Mouse (Mus musculus): Measurements from ENCODE around the gene Rpusd3.

Gene Rpusd3

GRCm38 (mm10) chr6:113438721-113439430 lies 19.7 kb upstream of the Rpusd3 start:
- CTCF ChIA-PET = interaction anchor here (0.6 to 2.4 kb wide), 11 partner anchors 12 to 1896 kb away, joined by 3 to 10 read pairs (median 4); partner anchors contain the start of gene Rpusd3 (in 1 of the 4)
- POLR2A ChIA-PET = interaction anchor here in 3 of 4 experiments (0.6 to 1.4 kb wide), 12 partner anchors 12 to 348 kb away, joined by 3 to 5 read pairs (median 3); partner anchors contain the start of gene Il17rc (in 1 of the 3)

GRCm38 (mm10) chr6:113437135-113437534 lies 18.0 kb upstream of the Rpusd3 start:
- ChIA-PET POLR2A (interaction anchor here in 2 of 4 experiments (0.6 to 1.7 kb wide), 5 partner anchors 9 to 259 kb away, joined by 3 to 4 read pairs (median 3); partner anchors contain the start of gene Tatdn2 (in 1 of the 2)), CTCF (interaction anchor here in 1 of 4 experiments (1.2 to 1.9 kb wide), 2 partner anchors 10 to 57 kb away, joined by 5 read pairs; no protein-coding TSS in a partner anchor)

GRCm38 (mm10) chr6:113435664-113436205 lies 16.6 kb upstream of the Rpusd3 start, which contains the start of gene Cidec:
TSS of gene Cidec (minus strand) at chr6:113435760.
- POLR2A ChIA-PET = interaction anchor here in 3 of 4 experiments (0.6 to 2.8 kb wide), 5 partner anchors 8 to 366 kb away, joined by 3 to 9 read pairs (median 6); partner anchors contain the start of gene Jagn1 (in 1 of the 3)
- CTCF ChIA-PET = interaction anchor here (0.6 to 2.0 kb wide), 7 partner anchors 8 to 59 kb away, joined by 3 to 12 read pairs (median 5); partner anchors contain the start of genes Il17rc (in 1 of the 4) and Rpusd3 (in 1 of the 4)

- ChIA-PET POLR2A (interaction anchor here in 3 of 4 experiments (0.6 to 2.8 kb wide), 6 partner anchors 7 to 266 kb away, joined by 3 to 9 read pairs (median 3); partner anchors contain the start of gene Jagn1 (in 2 of the 3)), CTCF (interaction anchor here in 2 of 4 experiments (0.8 to 2.0 kb wide), 2 partner anchors 11 to 28 kb away, joined by 3 to 6 read pairs; no protein-coding TSS in a partner anchor)
Measured at GRCm38 (mm10) chr6:113434691-113435090, 15.6 kb upstream of the Rpusd3 start.

- CTCF ChIA-PET = interaction anchor here in 3 of 4 experiments (0.6 to 1.3 kb wide), 5 partner anchors 33 to 643 kb away, joined by 3 to 4 read pairs (median 3); no protein-coding TSS in a partner anchor
- POLR2A ChIA-PET = interaction anchor here in 2 of 4 experiments (0.7 to 2.8 kb wide), 9 partner anchors 8 to 69 kb away, joined by 3 to 9 read pairs (median 5); partner anchors contain the start of genes Jagn1 (in 2 of the 2), Rpusd3 (in 2 of the 2) and Prrt3 (in 1 of the 2)
Measured at GRCm38 (mm10) chr6:113433661-113434060, 14.5 kb upstream of the Rpusd3 start.

- ChIA-PET POLR2A (interaction anchor here (0.6 to 2.7 kb wide), 12 partner anchors 11 to 180 kb away, joined by 3 to 10 read pairs (median 4); partner anchors contain the start of genes Jagn1 (in 1 of the 4), Prrt3 (in 1 of the 4) and Rpusd3 (in 1 of the 4)), CTCF (interaction anchor here in 1 of 4 experiments (1.7 kb wide), 1 partner anchor 9 kb away, joined by 4 read pairs; no protein-coding TSS in a partner anchor)
Measured at GRCm38 (mm10) chr6:113431801-113432200, 12.7 kb upstream of the Rpusd3 start.

- POLR2A ChIA-PET = interaction anchor here in 3 of 4 experiments (0.6 to 2.0 kb wide), 11 partner anchors 10 to 354 kb away, joined by 3 to 10 read pairs (median 3); partner anchors contain the start of genes Jagn1 (in 1 of the 3), Prrt3 (in 1 of the 3) and Rpusd3 (in 1 of the 3)
- CTCF ChIA-PET = interaction anchor here in 2 of 4 experiments (0.7 to 1.7 kb wide), 4 partner anchors 10 to 69 kb away, joined by 3 to 4 read pairs (median 4); no protein-coding TSS in a partner anchor
Measured at GRCm38 (mm10) chr6:113430846-113431245, 11.7 kb upstream of the Rpusd3 start.

GRCm38 (mm10) chr6:113429965-113430364 lies 10.8 kb upstream of the Rpusd3 start:
- POLR2A ChIA-PET = interaction anchor here in 2 of 4 experiments (0.7 to 1.4 kb wide), 3 partner anchors 11 to 124 kb away, joined by 3 to 7 read pairs (median 3); partner anchors contain the start of genes Brpf1 (in 1 of the 2) and Rpusd3 (in 1 of the 2)
- CTCF ChIA-PET = interaction anchor here in 2 of 4 experiments (0.5 to 1.1 kb wide), 2 partner anchors 11 to 267 kb away, joined by 4 read pairs; partner anchors contain the start of gene Tatdn2 (in 1 of the 2)

GRCm38 (mm10) chr6:113428006-113428405 lies 8.9 kb upstream of the Rpusd3 start:
- CTCF ChIA-PET = interaction anchor here (0.5 to 1.6 kb wide), 24 partner anchors 8 to 728 kb away, joined by 3 to 12 read pairs (median 4); partner anchors contain the start of genes Rpusd3 (in 3 of the 4), Jagn1 (in 2 of the 4), Cidec (in 1 of the 4) and Il17rc (in 1 of the 4)
- POLR2A ChIA-PET = interaction anchor here in 3 of 4 experiments (0.5 to 2.3 kb wide), 15 partner anchors 9 to 768 kb away, joined by 3 to 8 read pairs (median 4); partner anchors contain the start of gene Rpusd3 (in 2 of the 3)

- POLR2A ChIA-PET = interaction anchor here in 3 of 4 experiments (0.5 to 2.3 kb wide), 16 partner anchors 8 to 389 kb away, joined by 3 to 8 read pairs (median 4); partner anchors contain the start of genes Rpusd3 (in 2 of the 3) and Ttll3 (in 1 of the 3)
- CTCF ChIA-PET = interaction anchor here (0.5 to 1.6 kb wide), 34 partner anchors 8 to 727 kb away, joined by 3 to 12 read pairs (median 4); partner anchors contain the start of genes Rpusd3 (in 3 of the 4), Jagn1 (in 2 of the 4), Cidec (in 1 of the 4) and Il17rc (in 1 of the 4)
Measured at GRCm38 (mm10) chr6:113427397-113427796, 8.3 kb upstream of the Rpusd3 start.

GRCm38 (mm10) chr6:113426696-113427095 lies 7.6 kb upstream of the Rpusd3 start:
- ChIA-PET CTCF (interaction anchor here (0.5 to 1.6 kb wide), 28 partner anchors 8 to 294 kb away, joined by 3 to 12 read pairs (median 4); partner anchors contain the start of genes Rpusd3 (in 3 of the 4), Cidec (in 1 of the 4), Il17rc (in 1 of the 4) and Tatdn2 (in 1 of the 4)), POLR2A (interaction anchor here in 3 of 4 experiments (0.5 to 2.3 kb wide), 11 partner anchors 8 to 388 kb away, joined by 3 to 8 read pairs (median 5); partner anchors contain the start of genes Rpusd3 (in 1 of the 3) and Ttll3 (in 1 of the 3))

GRCm38 (mm10) chr6:113424187-113424586 lies 5.0 kb upstream of the Rpusd3 start:
- ChIA-PET POLR2A (interaction anchor here in 2 of 4 experiments (0.9 to 1.6 kb wide), 7 partner anchors 14 to 57 kb away, joined by 3 to 4 read pairs (median 3); partner anchors contain the start of genes Jagn1 (in 1 of the 2) and Ttll3 (in 1 of the 2)), CTCF (interaction anchor here in 3 of 4 experiments (0.5 to 1.4 kb wide), 15 partner anchors 9 to 386 kb away, joined by 3 to 12 read pairs (median 4); partner anchors contain the start of genes Cidec (in 1 of the 3), Prrt3 (in 1 of the 3) and Ttll3 (in 1 of the 3))

- POLR2A ChIA-PET = interaction anchor here in 2 of 4 experiments (0.7 to 1.6 kb wide), 5 partner anchors 13 to 34 kb away, joined by 3 to 4 read pairs (median 3); partner anchors contain the start of gene Ttll3 (in 1 of the 2)
- CTCF ChIA-PET = interaction anchor here in 2 of 4 experiments (0.6 to 1.2 kb wide), 4 partner anchors 18 to 238 kb away, joined by 3 to 4 read pairs (median 4); partner anchors contain the start of gene Ttll3 (in 1 of the 2)
Measured at GRCm38 (mm10) chr6:113423000-113423399, 3.9 kb upstream of the Rpusd3 start.

- CTCF ChIA-PET = interaction anchor here (0.6 to 2.5 kb wide), 6 partner anchors 9 to 23 kb away, joined by 3 to 9 read pairs (median 5); no protein-coding TSS in a partner anchor
- POLR2A ChIA-PET = interaction anchor here in 3 of 4 experiments (0.6 to 3.4 kb wide), 31 partner anchors 9 to 600 kb away, joined by 3 to 24 read pairs (median 4); partner anchors contain the start of genes Jagn1 (in 2 of the 3), Brpf1 (in 1 of the 3), Cpne9 (in 1 of the 3) and Emc3 (in 1 of the 3)
Measured at GRCm38 (mm10) chr6:113418441-113419198, 520 bp downstream of the Rpusd3 start.

- ChIA-PET CTCF (interaction anchor here in 1 of 4 experiments (0.9 kb wide), 1 partner anchor 11 kb away, joined by 3 read pairs; no protein-coding TSS in a partner anchor), POLR2A (interaction anchor here in 3 of 4 experiments (0.6 to 1.4 kb wide), 4 partner anchors 9 to 222 kb away, joined by 3 to 4 read pairs (median 4); partner anchors contain the start of gene Irak2 (in 1 of the 3))
Measured at GRCm38 (mm10) chr6:113416416-113416815, 2.7 kb downstream of the Rpusd3 start.
